Mouse (Mus musculus): ENCODE measurements around the gene Pex11g. TPM values are rescaled to one million over a fixed set of nuclear protein-coding genes. Genes with fewer than 3 reads are reported as not detected.

Gene Pex11g
- polyA plus RNA-seq, 1 experiment from 2014 or later: 2.3 TPM

DNA sequence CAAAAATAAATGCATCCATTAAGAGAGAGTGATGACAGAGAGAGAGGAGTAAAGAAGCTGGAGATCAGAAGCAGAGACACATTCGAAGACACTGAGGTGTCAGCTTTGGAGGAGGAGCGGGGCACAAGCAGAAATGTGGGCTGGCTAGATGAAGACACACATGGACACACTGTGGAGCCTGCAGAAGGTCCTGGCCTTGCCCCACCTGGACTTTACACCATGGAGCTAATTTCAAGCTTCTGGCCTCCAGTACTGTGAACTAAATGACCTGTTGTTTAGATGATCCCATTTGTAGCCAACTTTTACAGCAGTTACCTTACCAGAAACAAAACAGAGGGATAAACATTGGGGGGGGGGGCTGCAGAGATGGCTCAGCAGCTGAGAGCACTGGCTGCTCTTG, 4.2 kb downstream of the Pex11g start:
- Histone ChIP-seq H3K4me3 (ENCODE audit: inconsistent target) (no peak overlapping the region), H3K27ac (no peak overlapping the region), H3K79me2 (ENCODE audit: inconsistent target) (no peaks in the 10 kb centered on the region), H3K36me3 (ENCODE audit: inconsistent target) (no peaks in the 10 kb centered on the region)
- WGBS (ENCODE audit: missing documents): 89% methylated on average over 2 of the region's 2 CpGs

- WGBS (ENCODE audit: missing documents): 97% methylated on average over 25 of the region's 25 CpGs
These were observed 15.5 kb downstream of the Pex11g start for GRCm38 (mm10) chr8:3451992-3452391.

DNA sequence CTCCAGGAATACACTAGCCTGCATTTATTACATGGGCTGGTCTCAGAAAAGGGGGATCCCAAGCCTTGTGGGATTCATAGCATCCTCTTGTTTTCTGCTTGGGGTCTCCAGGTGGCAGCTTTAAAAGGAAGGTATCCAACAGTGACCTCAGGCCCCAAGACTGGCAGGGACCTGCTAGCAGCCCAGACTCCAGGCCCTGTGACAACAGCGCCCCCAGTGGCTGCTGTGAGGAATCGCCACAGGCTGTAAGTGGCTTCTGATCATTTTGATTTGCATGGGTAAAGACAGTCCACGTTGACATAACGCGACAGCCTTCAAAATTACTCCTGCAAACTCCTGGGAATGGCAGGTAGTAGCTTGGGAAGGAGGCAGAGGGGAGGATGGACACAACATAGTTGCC, 16.8 kb downstream of the Pex11g start:
- no peak overlapping the region for H3K27ac ChIP-seq
- H3K4me3 ChIP-seq (ENCODE audit: inconsistent target): no peak overlapping the region
- no peaks in the 10 kb centered on the region for H3K79me2 ChIP-seq (ENCODE audit: inconsistent target)
- no peaks in the 10 kb centered on the region for H3K36me3 ChIP-seq (ENCODE audit: inconsistent target)
- 73% methylated on average over 5 of the region's 5 CpGs for WGBS (ENCODE audit: missing documents)

More at GRCm38 (mm10) chr8:3451992-3452391, 15.5 kb downstream of the Pex11g start:
- H3K27ac ChIP-seq: no peak overlapping the region
- no peaks in the 10 kb centered on the region for H3K79me2 ChIP-seq (ENCODE audit: inconsistent target)
- H3K36me3 ChIP-seq (ENCODE audit: inconsistent target): no peaks in the 10 kb centered on the region
- no peak overlapping the region for H3K4me3 ChIP-seq (ENCODE audit: inconsistent target)

- H3K36me3 ChIP-seq (ENCODE audit: inconsistent target): no peaks in the 10 kb centered on the region
- WGBS (ENCODE audit: missing documents): 95% methylated on average over 2 of the region's 2 CpGs
- no peaks in the 10 kb centered on the region for H3K79me2 ChIP-seq (ENCODE audit: inconsistent target)
These were observed 18.3 kb downstream of the Pex11g start for GRCm38 (mm10) chr8:3449226-3449625.

GRCm38 (mm10) chr8:3439510-3439909, 28.0 kb downstream of the Pex11g start:
- no peaks in the 10 kb centered on the region for H3K79me2 ChIP-seq (ENCODE audit: inconsistent target)
- 92% methylated on average over 12 of the region's 12 CpGs for WGBS (ENCODE audit: missing documents)
- H3K27ac ChIP-seq: no peak overlapping the region
- no peak overlapping the region for H3K4me3 ChIP-seq (ENCODE audit: inconsistent target)
- no peaks in the 10 kb centered on the region for H3K36me3 ChIP-seq (ENCODE audit: inconsistent target)

More at GRCm38 (mm10) chr8:3449226-3449625, 18.3 kb downstream of the Pex11g start:
- Histone ChIP-seq H3K27ac (no peak overlapping the region), H3K4me3 (ENCODE audit: inconsistent target) (no peak overlapping the region)

DNA sequence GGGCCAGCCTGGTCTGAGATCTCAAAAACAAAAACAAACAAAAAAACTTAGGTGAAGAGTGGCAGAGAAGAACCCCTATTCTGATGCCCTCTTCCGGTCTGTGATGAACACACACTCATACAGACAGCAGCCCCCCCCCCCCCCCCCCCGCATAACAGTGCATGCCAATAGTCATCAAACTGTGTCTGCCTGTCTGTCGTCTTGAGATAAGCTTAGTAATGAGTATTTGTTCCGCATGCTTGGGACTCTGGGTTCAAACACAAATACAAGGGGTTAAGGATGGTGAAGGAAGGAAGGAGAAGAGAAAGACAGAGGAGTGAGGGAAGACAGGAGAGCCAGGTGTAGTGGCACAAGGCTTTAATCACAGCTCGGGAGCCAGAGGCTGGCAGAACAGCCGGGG, 31.0 kb downstream of the Pex11g start:
- Histone ChIP-seq H3K4me3 (ENCODE audit: inconsistent target) (no peak overlapping the region), H3K79me2 (ENCODE audit: inconsistent target) (no peaks in the 10 kb centered on the region), H3K36me3 (ENCODE audit: inconsistent target) (no peaks in the 10 kb centered on the region), H3K27ac (no peak overlapping the region)
- 87% methylated on average over 6 of the region's 6 CpGs for WGBS (ENCODE audit: missing documents)

- Histone ChIP-seq H3K79me2 (ENCODE audit: inconsistent target) (no peaks in the 10 kb centered on the region), H3K27ac (no peak overlapping the region), H3K4me3 (ENCODE audit: inconsistent target) (no peak overlapping the region), H3K36me3 (ENCODE audit: inconsistent target) (no peaks in the 10 kb centered on the region)
- 100% methylated on average over 3 of the region's 3 CpGs for WGBS (ENCODE audit: missing documents)
These were observed 36.4 kb downstream of the Pex11g start for GRCm38 (mm10) chr8:3431113-3431512.

DNA sequence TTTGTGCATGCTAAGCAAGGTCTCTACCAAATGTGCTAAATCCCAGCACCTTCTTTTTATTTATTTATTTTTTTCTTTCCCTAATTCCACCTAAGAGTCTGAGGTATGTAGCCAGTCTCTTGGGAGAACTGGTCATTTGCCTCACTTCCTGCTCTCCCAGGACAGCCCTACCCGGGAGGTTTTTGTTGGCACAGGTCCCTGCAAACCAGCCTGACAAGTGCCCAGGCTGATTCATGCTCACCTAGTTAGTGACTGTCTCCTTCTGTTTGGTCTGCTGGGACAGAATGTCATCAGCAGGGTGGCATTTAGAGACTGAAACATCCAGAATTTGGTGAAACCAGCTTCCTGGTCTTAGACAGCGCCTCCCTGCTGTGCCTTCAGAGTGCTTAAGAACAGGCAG, 37.5 kb downstream of the Pex11g start:
- no peaks in the 10 kb centered on the region for H3K79me2 ChIP-seq (ENCODE audit: inconsistent target)
- 71% methylated on average over 1 of the region's 2 CpGs for WGBS (ENCODE audit: missing documents)
- no peak overlapping the region for H3K27ac ChIP-seq
- H3K36me3 ChIP-seq (ENCODE audit: inconsistent target): no peaks in the 10 kb centered on the region
- H3K4me3 ChIP-seq (ENCODE audit: inconsistent target): no peak overlapping the region

GRCm38 (mm10) chr8:3428426-3428825, 39.1 kb downstream of the Pex11g start:
- Histone ChIP-seq H3K4me3 (ENCODE audit: inconsistent target) (no peak overlapping the region), H3K79me2 (ENCODE audit: inconsistent target) (no peaks in the 10 kb centered on the region), H3K27ac (no peak overlapping the region), H3K36me3 (ENCODE audit: inconsistent target) (no peaks in the 10 kb centered on the region)
- 95% methylated on average over 2 of the region's 2 CpGs for WGBS (ENCODE audit: missing documents)

DNA sequence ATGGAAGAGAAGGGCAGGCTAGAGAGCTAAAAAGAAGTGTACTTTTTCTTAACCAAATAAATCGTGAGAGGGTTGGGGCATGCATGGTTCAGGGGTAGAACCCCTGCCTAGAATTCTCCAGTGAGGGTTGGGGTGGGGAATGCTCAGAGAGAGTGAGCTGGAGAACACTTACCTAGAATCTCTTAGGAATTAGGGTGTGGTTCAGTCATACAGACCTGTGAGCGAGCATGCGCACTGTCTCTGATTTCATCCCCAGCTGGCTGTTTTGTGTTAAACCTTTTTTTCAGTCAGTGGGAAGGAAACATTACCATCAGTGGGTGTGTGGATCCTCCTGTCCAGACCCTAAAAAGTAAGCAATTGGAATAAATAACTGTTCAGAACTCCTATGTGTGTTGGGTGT, 41.3 kb downstream of the Pex11g start:
- Histone ChIP-seq H3K4me3 (ENCODE audit: inconsistent target) (no peak overlapping the region), H3K36me3 (ENCODE audit: inconsistent target) (no peaks in the 10 kb centered on the region), H3K79me2 (ENCODE audit: inconsistent target) (no peaks in the 10 kb centered on the region), H3K27ac (no peak overlapping the region)
- 94% methylated on average over 3 of the region's 3 CpGs for WGBS (ENCODE audit: missing documents)

DNA sequence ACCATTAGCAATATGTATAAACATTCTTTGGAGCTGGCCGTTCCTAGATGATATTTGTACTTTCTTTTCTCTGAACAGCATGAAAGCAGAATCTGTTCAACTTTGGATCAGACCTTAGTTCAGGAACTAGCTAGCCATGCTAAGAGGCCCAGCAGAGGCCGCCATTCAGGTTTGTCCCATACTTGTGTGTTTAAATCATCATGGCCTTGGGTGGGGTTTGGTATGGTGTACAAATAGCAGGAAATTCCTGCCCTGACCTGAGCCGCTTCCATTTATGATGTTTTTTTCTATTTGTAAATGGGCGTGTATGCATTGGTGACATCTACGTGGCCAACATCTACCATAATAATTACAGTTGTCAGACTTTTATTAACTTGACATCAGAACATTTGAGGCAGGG, 42.3 kb downstream of the Pex11g start:
- no peaks in the 10 kb centered on the region for H3K36me3 ChIP-seq (ENCODE audit: inconsistent target)
- 94% methylated on average over 5 of the region's 5 CpGs for WGBS (ENCODE audit: missing documents)
- H3K4me3 ChIP-seq (ENCODE audit: inconsistent target): no peak overlapping the region
- H3K79me2 ChIP-seq (ENCODE audit: inconsistent target): no peaks in the 10 kb centered on the region
- H3K27ac ChIP-seq: no peak overlapping the region

GRCm38 (mm10) chr8:3421507-3421906, 46.0 kb downstream of the Pex11g start:
- Histone ChIP-seq H3K79me2 (ENCODE audit: inconsistent target) (no peaks in the 10 kb centered on the region), H3K4me3 (ENCODE audit: inconsistent target) (no peak overlapping the region), H3K36me3 (ENCODE audit: inconsistent target) (no peaks in the 10 kb centered on the region), H3K27ac (no peak overlapping the region)
- 91% methylated on average over 5 of the region's 5 CpGs for WGBS (ENCODE audit: missing documents)

DNA sequence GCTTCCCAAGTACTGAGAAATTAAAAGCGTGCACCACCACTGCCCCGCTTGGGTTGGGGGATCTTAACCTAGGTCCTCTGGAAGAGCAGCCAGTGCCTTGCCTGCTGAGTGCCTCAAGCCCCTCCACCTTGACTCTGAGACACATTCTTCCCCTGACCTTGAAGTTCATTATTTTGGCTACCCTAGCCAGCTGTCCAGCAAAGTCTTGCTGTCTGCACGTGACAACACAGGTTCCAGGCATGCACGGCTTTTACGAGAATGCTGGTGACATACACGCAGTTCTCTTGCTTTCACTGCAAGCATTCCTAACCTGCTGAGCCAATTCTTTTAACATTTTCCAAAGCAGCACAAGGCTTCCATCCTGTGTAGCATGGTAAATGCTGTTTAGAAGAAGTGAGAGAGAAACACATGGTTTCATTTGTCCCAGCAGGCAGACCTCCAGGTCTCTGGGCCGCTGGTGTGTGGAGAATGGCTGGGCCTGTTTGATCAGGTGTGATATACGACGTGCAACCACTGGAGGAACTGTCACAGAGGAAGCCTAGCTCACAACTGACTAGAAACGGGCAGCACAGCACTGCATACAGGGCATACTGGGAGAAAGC, 47.3 kb downstream of the Pex11g start:
- Histone ChIP-seq H3K36me3 (ENCODE audit: inconsistent target) (no peaks in the 10 kb centered on the region), H3K79me2 (ENCODE audit: inconsistent target) (no peaks in the 10 kb centered on the region), H3K4me3 (ENCODE audit: inconsistent target) (no peak overlapping the region), H3K27ac (no peak overlapping the region)
- 85% methylated on average over 10 of the region's 10 CpGs for WGBS (ENCODE audit: missing documents)

- H3K36me3 ChIP-seq (ENCODE audit: inconsistent target): no peaks in the 10 kb centered on the region
- H3K27ac ChIP-seq: no peak overlapping the region
- 50% methylated on average over 1 of the region's 1 CpGs for WGBS (ENCODE audit: missing documents)
- no peak overlapping the region for H3K4me3 ChIP-seq (ENCODE audit: inconsistent target)
- no peaks in the 10 kb centered on the region for H3K79me2 ChIP-seq (ENCODE audit: inconsistent target)
These were observed 49.4 kb downstream of the Pex11g start for GRCm38 (mm10) chr8:3418101-3418500.

DNA sequence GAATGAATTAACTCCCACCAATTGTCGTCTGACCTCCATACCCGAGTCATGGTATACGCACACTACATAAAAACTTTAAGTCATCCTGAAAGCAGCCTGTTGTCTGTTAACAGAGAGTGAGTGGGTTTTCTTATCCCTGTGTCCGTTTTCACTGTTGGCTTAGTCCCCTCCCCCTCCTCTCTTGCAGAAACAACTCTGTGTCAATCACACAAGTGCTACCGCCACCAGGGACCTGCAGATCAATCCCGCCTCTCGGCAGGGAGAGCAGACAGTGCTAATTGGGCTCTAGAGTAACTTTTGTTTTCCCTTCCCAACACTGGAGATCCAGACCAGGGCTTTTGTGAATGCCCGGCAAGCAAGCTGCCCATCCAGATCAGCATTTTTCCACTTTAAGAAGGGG, 50.0 kb downstream of the Pex11g start:
- no peaks in the 10 kb centered on the region for H3K79me2 ChIP-seq (ENCODE audit: inconsistent target)
- H3K36me3 ChIP-seq (ENCODE audit: inconsistent target): no peaks in the 10 kb centered on the region
- H3K27ac ChIP-seq: no peak overlapping the region

GRCm38 (mm10) chr8:3416846-3417245, 50.6 kb downstream of the Pex11g start:
- Histone ChIP-seq H3K79me2 (ENCODE audit: inconsistent target) (no peaks in the 10 kb centered on the region), H3K27ac (no peak overlapping the region), H3K4me3 (ENCODE audit: inconsistent target) (no peak overlapping the region), H3K36me3 (ENCODE audit: inconsistent target) (no peaks in the 10 kb centered on the region)
- WGBS (ENCODE audit: missing documents): 90% methylated on average over 4 of the region's 4 CpGs

More for the DNA sequence above, 50.0 kb downstream of the Pex11g start:
- WGBS (ENCODE audit: missing documents): 87% methylated on average over 8 of the region's 8 CpGs
- no peak overlapping the region for H3K4me3 ChIP-seq (ENCODE audit: inconsistent target)

Measured in macrophage (primary cell).